Mouse (Mus musculus) G1E (cell line): ENCODE results near the gene Aagab. TPM values are rescaled to one million over a fixed set of nuclear protein-coding genes. Genes with fewer than 3 reads are reported as not detected.
A peak's percentile ranks its signal among the peaks of the same experiment; 100 is the strongest.

Experiments
- ATAC-seq: 2 replicates; pipeline ENCODE4 v1.8.0; 2016; ENCODE audit warnings: mild to moderate bottlenecking; ENCODE audit not compliant: insufficient number of reproducible peaks, poor library complexity, low FRiP score, severe bottlenecking; ENCODE audit errors: extremely low read depth
- DNase-seq: peaks from one replicate; pipeline ENCODE4 v3.0.0; 2012; ENCODE audit warnings: low spot score
- H3K27me3 ChIP-seq: 2 replicates; pipeline ENCODE4 v1.6.1; 2012; ENCODE audit warnings: mild to moderate bottlenecking, low read length, inconsistent platforms; ENCODE audit not compliant: insufficient read depth
- H3K36me3 ChIP-seq: replicated peaks from 2 replicates; pipeline ENCODE3; 2012; ENCODE audit warnings: mild to moderate bottlenecking, inconsistent platforms
- H3K4me1 ChIP-seq: 2 replicates; pipeline ENCODE4 v1.6.1; 2012; ENCODE audit warnings: low read depth, low read length, inconsistent platforms, mixed read lengths; ENCODE audit not compliant: insufficient read depth
- H3K4me3 ChIP-seq: 2 replicates; pipeline ENCODE4 v1.5.1; 2012; ENCODE audit warnings: low read depth, mild to moderate bottlenecking, inconsistent platforms, low read length, moderate library complexity, mixed read lengths
- H3K9me3 ChIP-seq: replicated peaks from 2 replicates; pipeline ENCODE4 v1.6.1; 2012; ENCODE audit warnings: inconsistent platforms
- CTCF ChIP-seq: IDR thresholded peaks from 2 replicates; pipeline ENCODE4 v1.5.1; 2012; ENCODE audit warnings: low read depth, low read length, inconsistent platforms, mixed read lengths
- GATA1 ChIP-seq: IDR thresholded peaks from 2 replicates; pipeline ENCODE4 v1.6.1; 2012; ENCODE audit warnings: borderline replicate concordance, low read length, inconsistent platforms, mixed read lengths
- GATA2 ChIP-seq: IDR thresholded peaks from 2 replicates; pipeline ENCODE4 v1.6.1; 2012; ENCODE audit warnings: low read depth, low read length, inconsistent platforms, borderline replicate concordance
- POLR2AphosphoS5 ChIP-seq: IDR thresholded peaks from 2 replicates; pipeline ENCODE4 v1.6.1; 2012; ENCODE audit warnings: low read depth, low read length, inconsistent platforms; ENCODE audit not compliant: insufficient replicate concordance
- TAL1 ChIP-seq: conservative IDR thresholded peaks from 2 replicates; pipeline ENCODE4 v1.6.1; 2012; ENCODE audit warnings: low read depth, low read length, inconsistent platforms, mixed read lengths
- polyA plus RNA-seq: library from polyadenylated mRNA; stranded (reverse); fragments of >175 nt; gene quantifications from 2 replicates; pipeline ENCODE4 v1.2.3, GENCODE M21; 2012
- total RNA-seq, 2 experiments: library from RNA; stranded (forward) in 1 of 2; stranded (reverse) in 1 of 2; fragments of 200-1000 nt in 1 of 2; fragments of >200 nt in 1 of 2; fragmentation: Nextera tagmentation in 1 of 2; gene quantifications; 2 replicates each; pipeline ENCODE4 v1.2.3; 2014 to 2017

The Aagab gene
- total RNA-seq (2014; fragmentation: Nextera tagmentation) (12.9 and 16.9 TPM in 2 replicates), total RNA-seq (2017) (27.5 and 30.0 TPM in 2 replicates), polyA plus RNA-seq (3.3 and 5.0 TPM in 2 replicates)

GRCm38 (mm10) chr9:63602043-63602939 lies at the start of gene Aagab, which contains the start of gene Iqch:
Aagab (plus strand) TSS chr9:63602660.
Iqch (minus strand) TSS chr9:63602493.
- TF ChIP-seq POLR2AphosphoS5 (no peak), GATA2 (no peak), TAL1 (no peak), CTCF (no peak), GATA1 (no peak)
- Histone ChIP-seq H3K4me1 (peaks cover 20% of the 10 kb centered on the region), H3K4me3 (peak within 1 kb of the TSS; percentile 89), H3K9me3 (no peaks in the 10 kb centered on the region), H3K27me3 (peaks cover 15% of the 10 kb centered on the region), H3K36me3 (peaks cover 7% of the 10 kb centered on the region)
- DNase-seq (peak; percentile 92), ATAC-seq (peak; percentile 77)

GRCm38 (mm10) chr9:63553628-63554027 lies 48.8 kb upstream of the Aagab start:
- no peak for DNase-seq
- TF ChIP-seq GATA1 (no peak), GATA2 (no peak), CTCF (no peak), POLR2AphosphoS5 (no peak), TAL1 (no peak)
- H3K27me3 ChIP-seq: peaks cover 17% of the 10 kb centered on the region
- no peak overlapping the region for H3K4me3 ChIP-seq
- no peaks in the 10 kb centered on the region for H3K9me3 ChIP-seq
- no peaks in the 10 kb centered on the region for H3K36me3 ChIP-seq
- ATAC-seq: no peak
- no peaks in the 10 kb centered on the region for H3K4me1 ChIP-seq

- TF ChIP-seq GATA2: no peak
- TF ChIP-seq GATA1: no peak
- TF ChIP-seq POLR2AphosphoS5: no peak
- TF ChIP-seq TAL1: no peak
- no peak for TF ChIP-seq CTCF
- Histone ChIP-seq H3K27me3 (peaks cover 10% of the 10 kb centered on the region; the same call in 1 of the 2 replicates), H3K4me3 (no peak overlapping the region), H3K9me3 (no peaks in the 10 kb centered on the region), H3K36me3 (no peaks in the 10 kb centered on the region), H3K4me1 (no peaks in the 10 kb centered on the region)
- ATAC-seq: no peak
- DNase-seq: no peak
These were observed 46.9 kb upstream of the Aagab start for GRCm38 (mm10) chr9:63555460-63555990.

- Histone ChIP-seq H3K9me3 (no peaks in the 10 kb centered on the region), H3K4me1 (no peaks in the 10 kb centered on the region), H3K4me3 (no peak overlapping the region), H3K27me3 (peaks cover 8% of the 10 kb centered on the region; the same call in 1 of the 2 replicates), H3K36me3 (no peaks in the 10 kb centered on the region)
- no peak for TF ChIP-seq GATA1
- TF ChIP-seq GATA2: no peak
- TF ChIP-seq POLR2AphosphoS5: no peak
- no peak for TF ChIP-seq TAL1
- no peak for TF ChIP-seq CTCF
- no peak for DNase-seq
- no peak for ATAC-seq
These were observed 46.1 kb upstream of the Aagab start for GRCm38 (mm10) chr9:63556316-63556715.

GRCm38 (mm10) chr9:63556933-63557332 lies 45.5 kb upstream of the Aagab start:
- Histone ChIP-seq H3K36me3 (no peaks in the 10 kb centered on the region), H3K4me1 (no peaks in the 10 kb centered on the region)

GRCm38 (mm10) chr9:63561931-63562330 lies 40.5 kb upstream of the Aagab start:
- DNase-seq (no peak), ATAC-seq (no peak)
- TF ChIP-seq GATA1: no peak
- TF ChIP-seq GATA2: no peak
- no peak for TF ChIP-seq CTCF
- TF ChIP-seq TAL1: no peak
- TF ChIP-seq POLR2AphosphoS5: no peak
- Histone ChIP-seq H3K9me3 (no peaks in the 10 kb centered on the region), H3K4me3 (no peak overlapping the region), H3K27me3 (peaks cover 14% of the 10 kb centered on the region), H3K36me3 (no peaks in the 10 kb centered on the region), H3K4me1 (no peaks in the 10 kb centered on the region)

More at GRCm38 (mm10) chr9:63556933-63557332, 45.5 kb upstream of the Aagab start:
- H3K9me3 ChIP-seq: no peaks in the 10 kb centered on the region
- H3K4me3 ChIP-seq: no peak overlapping the region
- peaks cover 11% of the 10 kb centered on the region for H3K27me3 ChIP-seq
- TF ChIP-seq GATA1 (no peak), CTCF (no peak), GATA2 (no peak), POLR2AphosphoS5 (no peak), TAL1 (no peak)
- DNase-seq (no peak), ATAC-seq (no peak)
